Mouse (Mus musculus) inflammation-experienced regulatory T-cells, adult 6 months (primary cell): ENCODE measurements at regions not wholly inside any gene's neighbourhood (a gene's known extent, or its start where the extent isn't known, plus 50 kb on each side); places are given as distances from the start of the nearest gene placed in this dataset.

Experiments
- ATAC-seq: one replicate; pipeline ENCODE4 v1.8.0; 2017

DNA sequence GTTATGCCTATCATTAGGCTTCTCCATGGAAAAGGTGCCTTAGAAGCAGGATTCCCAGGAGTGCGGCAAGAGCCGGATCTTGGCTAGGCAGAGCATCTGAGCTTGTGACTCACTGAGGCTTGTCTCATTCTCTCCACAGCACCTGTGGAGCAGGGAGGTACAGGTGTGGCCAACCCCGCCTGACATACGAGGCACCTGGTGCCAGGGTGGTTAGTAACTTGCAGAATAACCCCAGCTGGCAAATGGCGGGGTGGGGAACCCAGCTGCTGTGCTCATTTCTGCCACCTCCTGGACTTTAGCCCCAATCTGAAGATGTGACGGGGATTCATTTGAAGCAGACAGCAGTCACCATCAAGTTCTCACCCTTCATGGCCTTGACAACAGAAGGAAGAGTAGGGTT lies 96.2 kb downstream of the Pdgfra start:
- no peak for ATAC-seq

DNA sequence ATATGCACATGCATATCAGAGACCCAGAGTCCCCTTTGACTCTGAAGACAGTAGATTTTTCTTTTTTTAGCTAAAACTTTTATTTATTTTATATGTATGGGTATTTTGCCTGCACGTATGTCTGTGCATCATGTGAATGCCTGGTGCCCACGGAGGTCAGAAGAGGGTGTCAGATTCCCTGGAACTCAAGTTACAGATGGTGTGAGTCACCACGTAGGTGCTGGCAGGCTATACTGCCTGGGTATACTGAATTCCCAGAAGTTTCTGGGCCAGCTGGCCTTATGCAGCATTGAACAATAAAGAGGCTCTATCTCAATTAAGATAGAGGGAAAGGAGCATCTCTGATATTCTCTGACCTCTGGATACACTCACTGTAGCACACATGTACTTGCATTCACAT lies 97.6 kb downstream of the Pdgfra start:
- no peak for ATAC-seq

DNA sequence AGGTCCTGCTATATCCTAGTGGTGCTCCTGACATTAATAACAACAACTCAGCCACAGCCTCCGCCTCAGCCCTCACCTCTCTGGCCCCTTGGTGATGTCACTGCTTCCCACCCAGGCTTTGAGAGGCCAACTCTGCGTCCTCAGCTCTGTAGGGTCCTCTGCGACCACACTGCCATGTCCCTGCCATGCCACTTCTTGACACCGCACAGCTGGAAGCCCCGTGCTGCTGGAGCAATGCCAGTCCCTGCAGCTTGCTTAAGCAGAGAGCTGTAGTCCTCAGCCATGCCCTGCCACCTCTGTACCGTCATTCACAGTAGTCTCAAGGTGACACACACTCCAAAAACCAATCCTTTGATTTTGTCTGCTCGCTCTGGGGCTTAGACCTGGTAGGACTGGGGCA lies 101.3 kb downstream of the Pdgfra start:
- no peak for ATAC-seq

DNA sequence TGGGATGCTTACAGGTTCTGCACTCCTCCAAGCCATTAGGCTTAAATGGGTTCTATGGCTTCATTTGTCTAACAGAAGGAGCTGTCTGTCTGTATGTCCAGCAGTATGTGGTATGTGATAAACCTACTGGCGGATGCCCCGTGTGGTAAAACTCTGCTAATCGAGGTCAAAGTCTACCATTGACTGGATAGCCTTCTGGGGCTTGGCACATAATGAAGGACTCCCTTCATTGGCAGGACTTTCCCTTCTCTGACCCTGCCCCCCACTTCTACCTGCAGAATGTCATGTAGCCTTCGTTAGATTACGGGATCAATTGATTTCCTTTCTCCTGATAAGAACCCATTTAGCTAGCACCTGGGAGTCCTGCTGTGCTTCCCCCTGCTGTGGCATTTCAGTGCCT lies 101.7 kb downstream of the Pdgfra start:
- ATAC-seq, result no peak

DNA sequence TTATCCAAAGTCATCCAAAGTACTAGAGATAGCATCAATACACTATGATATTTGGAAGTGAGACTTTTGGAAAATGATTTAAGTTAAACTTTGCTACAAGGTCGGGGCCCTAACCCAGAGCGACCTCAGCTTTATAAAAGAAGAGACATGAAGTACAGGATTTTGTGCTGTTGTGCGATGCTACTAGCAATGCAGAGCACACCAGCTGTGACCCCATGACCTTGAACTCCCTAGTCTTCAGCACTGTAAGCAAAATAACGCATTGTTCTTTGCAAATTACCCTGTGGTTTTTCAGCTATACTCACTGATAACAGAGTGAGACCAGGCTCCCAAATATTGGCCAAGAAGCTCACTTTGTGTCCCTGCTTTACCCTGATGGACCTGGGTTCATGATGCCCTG lies 104.1 kb downstream of the Pdgfra start:
- no peak for ATAC-seq

DNA sequence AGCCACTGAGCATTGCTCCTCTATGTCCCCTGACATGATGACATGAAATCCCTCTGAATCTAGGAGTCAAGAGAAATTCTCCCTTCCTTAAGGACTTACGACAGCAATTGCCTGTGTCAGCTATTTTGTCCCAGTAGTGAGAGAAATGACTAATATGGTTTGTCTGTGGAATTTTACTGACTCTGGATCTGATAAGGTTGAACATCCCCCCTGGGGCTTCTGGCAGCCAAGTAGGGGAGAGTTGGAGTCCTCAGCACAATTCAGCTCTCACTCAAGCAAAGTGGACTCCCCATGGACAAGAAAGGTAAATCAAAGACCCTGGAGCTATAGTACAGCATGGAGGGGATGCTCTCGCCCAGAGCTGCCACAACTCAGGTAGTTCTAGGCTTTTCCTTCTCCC lies 105.0 kb downstream of the Pdgfra start:
- no peak for ATAC-seq

DNA sequence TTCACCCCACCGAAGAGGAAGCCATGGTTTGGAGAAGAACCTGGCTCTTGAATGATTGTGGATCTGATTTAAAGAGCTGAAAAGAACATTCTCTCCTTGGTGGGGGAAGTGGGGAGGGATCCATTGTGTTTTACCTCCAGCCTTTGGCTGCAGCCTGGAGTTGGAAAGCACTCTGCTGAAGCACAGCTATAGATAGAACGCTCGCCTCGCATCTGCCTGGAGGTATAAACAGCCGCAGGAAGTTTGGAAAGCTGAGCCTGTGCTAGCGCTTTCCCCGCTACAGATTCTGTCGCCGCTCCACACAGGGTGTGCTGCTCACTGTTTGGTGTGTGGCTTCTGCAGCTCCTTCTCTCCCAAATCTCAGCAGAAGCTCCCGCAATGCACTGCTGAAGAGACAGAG lies 108.2 kb downstream of the Pdgfra start:
- no peak for ATAC-seq

DNA sequence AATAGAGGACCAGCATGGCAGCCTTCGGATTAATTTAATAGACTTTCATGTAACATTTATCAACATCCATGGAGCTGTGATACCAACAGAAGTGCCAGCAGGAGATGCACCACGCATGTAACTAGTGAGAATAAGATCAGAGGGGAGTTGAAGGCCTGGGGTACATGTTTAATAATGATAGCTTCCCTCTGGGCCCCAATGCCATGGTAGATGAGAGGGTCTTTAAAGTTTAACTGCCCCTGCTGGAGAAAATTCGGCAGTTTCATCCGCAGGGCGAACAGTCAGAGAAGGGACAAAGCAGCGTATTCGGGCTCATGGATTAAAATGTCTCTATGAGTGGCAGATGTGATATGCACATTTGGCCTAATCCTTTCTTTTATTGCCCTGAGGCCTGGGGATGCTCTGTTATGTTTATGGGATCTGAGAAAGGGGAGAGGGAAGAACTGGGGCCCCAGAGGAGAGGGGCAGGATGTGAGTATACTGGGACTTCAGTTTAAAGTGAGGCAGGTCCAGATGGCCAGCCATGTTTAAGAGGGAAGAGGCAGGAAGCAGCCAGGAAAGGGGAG lies 114.1 kb downstream of the Pdgfra start:
- ATAC-seq, result no peak

DNA sequence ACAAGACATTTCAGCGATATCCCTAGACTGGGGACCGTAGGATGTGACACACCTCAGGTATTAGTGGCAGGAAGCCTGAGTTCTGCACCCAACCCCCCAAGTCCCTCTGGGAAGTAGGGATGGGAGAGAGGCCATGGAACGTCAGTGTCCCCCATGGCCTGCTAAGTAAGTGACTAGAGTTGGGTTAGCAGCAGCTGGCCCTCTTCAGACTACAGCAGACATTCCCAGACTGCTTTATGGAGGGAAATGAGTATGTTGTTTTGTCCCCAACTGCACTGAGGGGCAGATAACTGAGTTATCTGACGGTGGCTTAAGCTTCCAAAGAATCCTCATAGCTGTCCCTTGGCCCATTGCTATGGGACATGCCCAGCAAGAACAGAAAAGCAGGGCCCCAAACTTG lies 114.8 kb downstream of the Pdgfra start:
- no peak for ATAC-seq

DNA sequence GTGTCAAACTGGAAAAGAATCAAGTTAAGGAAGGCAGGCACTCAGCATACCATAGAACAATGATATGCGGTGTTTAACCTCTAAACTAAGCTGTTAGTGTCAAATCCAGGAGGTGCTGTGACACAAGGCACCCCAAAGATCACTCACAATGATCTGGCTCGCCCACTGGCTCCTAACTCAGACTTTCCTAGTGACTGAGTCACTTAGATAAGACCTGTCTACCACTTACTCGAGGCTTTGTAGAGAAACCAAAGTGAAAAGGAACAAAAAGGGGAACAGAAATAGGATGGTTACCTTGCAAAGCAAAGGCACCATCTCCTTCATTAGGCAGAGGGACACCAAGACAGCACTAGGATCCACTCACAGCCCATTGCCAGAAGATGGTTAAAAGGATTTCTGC lies 115.7 kb downstream of the Pdgfra start:
- no peak for ATAC-seq

DNA sequence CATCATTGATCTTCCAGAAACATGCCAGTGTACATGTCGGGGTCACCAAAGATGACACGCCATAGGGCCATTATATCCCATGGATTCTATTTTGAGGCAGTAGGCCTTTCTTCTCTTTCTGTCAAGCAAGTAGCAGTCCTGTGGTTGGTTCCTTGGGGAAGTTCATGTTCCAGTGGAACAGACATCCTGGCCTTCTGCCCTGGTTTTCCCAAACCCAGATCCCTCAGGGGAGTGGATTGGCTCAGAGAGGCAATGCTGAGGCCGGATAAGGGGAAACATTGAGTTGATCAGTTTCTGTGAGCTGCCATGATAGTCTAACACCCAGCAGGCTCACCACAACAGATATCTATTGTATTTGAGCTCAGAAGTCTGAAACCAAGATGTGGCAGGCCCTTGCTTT lies 125.9 kb downstream of the Pdgfra start:
- ATAC-seq, result no peak

DNA sequence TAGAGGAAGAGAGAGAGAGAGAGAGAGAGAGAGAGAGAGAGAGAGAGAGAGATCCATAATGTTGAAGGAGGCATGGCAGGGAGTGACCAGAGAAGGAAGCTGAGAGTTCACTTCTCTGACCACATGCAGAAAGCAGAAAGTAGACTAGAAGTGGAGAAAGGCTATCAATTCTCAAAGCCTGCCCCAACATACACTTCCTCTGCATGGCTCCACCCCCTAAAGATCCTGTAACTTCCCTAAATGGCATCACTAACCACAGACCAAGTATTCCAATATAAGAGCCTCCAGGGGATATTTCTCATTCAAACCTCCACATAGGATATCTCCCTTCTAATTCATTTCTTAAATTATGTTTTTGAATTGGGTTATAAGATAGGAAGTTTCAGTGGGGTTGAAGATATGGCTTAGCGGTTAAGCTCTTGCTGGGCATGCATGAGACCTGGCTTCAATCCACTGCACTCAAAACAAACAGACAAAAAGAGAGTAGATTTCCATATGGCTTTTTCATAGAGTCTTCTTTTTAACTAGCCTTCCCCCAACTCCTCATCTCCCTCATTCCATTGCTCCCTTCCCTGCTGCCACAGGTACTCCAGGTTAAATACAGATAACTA lies 127.6 kb downstream of the Pdgfra start:
- no peak for ATAC-seq

DNA sequence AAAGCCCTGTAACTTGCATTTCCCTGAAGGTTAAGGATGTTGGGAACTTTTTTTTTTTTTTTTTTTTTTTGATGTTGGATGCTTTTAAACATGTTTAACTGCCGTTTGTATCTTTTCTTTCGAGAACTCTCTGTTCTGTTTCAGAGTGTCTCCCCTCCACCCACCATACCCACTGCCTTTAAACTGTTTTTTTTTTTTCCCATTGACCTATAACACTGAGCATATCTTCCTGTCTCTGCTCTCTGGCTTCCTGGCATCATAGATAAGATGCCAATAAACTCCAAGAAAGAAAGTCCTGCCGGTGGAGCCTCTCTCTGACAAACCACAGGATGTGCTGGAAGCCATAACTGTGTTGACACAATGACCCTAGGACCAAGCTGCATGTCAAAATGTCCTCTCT lies 128.6 kb downstream of the Pdgfra start:
- ATAC-seq, result no peak

DNA sequence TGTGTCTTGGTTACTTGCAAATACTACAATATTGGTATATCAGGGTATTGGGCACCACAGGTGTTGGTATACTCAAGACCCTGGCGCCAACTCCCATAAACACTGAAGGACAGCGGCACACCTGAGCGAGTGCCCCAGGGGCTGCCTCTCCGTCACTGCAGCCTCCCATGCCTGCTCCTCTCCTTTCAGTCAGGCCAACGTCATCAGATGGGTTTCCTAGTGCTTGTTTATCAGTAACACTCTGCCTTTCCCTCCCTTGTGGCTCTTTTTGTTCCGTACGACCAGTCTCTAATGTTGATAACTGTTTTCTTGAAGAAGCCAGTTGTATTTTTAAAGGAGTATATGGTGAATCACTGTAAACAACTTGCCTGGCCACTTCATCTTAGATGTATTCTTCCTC lies 129.4 kb downstream of the Pdgfra start:
- ATAC-seq, result no peak

DNA sequence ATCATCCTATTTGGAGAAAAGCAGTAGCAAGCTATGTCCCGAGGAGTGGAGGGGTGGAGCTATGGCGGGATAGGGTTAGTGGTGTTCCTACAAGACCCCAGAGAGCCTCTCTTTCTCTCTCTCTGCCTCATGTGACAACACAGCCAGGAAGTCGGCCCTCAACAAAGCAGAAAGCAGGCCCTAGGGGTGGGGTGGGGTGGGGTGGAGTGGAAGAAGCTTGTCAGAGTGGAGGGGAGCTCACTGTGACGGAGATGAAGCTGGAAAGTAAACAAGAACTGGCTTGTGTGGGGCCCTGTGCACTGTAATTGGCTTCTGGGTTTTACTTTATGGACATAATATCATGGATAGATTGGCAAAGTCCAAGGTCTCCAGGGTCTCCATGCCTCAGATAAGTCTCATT lies 130.5 kb downstream of the Pdgfra start:
- ATAC-seq, result no peak

DNA sequence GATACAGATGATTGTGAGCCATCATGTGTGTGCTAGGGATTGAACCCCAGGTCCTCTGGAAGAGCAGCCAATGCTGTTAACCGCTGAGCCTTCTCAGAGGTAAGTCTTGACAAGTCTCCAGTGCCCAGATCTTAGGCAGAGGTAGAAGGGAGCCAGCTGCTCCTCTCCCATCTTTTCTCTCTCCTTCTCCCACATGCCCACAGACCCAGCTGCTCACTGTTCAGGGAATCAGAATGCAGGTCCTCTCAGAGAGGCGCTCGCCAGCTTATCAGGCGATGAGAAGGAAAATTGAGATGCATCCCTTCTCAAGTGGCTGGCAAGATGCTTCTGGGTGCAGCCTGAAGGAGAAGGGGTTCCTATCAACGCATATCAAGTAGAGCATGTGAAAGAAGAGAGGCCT lies 131.7 kb downstream of the Pdgfra start:
- ATAC-seq, result no peak

DNA sequence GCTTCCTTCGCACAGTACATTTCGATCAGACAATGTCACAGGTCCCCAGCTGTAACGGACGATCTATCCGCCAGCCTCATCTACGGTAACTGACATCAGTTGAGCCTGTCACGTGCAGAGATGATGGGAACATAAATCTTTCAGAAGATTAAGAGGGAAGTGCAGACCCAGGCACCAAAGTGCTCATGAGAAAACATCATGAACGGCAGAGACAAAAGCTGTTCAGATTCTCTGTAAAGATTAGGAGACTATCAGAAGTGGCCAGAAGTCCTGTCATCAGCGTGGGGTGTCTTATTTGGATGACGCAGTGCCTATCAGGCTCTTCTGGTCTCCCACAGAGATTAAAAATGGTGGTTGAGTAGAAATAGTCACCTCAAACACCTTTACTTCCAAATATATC lies 133.9 kb downstream of the Pdgfra start:
- ATAC-seq, result no peak

DNA sequence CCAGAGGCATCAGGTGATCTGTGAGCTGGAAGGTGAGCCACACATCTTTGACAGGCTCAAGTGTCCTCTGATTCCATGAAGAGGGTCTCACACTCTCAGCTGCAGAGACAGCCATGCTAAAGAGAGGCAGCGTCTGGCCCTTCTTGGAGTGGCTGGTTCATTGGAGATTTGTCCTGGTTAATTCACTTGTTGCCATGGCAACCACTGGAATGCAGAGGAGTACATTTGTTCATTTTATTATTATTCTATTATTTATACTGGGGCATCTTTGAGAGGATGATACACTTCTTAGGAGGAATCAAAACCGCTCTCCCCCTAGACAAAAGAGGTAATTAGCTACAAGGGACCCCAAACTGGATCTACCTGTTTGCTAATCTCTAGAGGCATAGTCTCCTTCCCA lies 143.6 kb downstream of the Pdgfra start:
- no peak for ATAC-seq

DNA sequence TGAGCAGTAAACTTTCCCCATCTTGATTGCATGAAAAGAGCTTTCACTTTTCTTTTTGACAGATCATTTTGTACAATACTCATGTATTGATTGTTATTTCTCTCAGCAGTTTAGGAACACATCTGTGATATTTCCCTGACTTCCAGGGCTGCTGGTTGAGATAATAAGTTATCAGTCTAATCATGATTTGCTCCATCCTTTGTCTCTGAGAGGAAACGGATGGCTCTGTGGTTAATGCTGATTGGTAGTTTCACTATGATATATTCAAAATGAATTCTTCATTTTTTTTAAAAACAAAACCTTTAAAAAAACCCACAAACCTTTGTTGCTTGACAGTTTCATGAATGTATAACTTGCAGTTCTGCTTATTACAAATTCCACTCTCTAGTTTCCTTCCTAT lies 160.8 kb downstream of the Pdgfra start:
- ATAC-seq, result peak; percentile 73

DNA sequence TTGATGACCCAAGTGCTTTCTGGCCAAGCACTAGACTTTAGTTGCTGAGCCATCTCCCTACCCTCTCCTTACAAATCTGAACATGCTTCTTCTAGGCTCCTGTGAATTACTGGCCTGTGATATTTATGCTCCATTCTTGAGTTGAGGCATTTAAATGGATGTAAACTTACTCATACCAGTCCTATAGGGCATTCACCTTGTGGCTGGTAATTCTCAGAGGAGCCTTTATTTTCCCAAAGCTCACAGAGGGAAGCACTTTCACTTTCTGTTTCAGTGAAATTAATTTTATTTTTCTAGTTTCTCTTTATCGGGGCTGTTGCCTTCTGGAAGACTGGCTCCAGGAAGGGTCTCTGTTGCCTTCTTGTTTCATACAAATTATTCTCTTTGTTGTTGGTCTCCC lies 163.9 kb downstream of the Pdgfra start:
- peak; percentile 67 for ATAC-seq

DNA sequence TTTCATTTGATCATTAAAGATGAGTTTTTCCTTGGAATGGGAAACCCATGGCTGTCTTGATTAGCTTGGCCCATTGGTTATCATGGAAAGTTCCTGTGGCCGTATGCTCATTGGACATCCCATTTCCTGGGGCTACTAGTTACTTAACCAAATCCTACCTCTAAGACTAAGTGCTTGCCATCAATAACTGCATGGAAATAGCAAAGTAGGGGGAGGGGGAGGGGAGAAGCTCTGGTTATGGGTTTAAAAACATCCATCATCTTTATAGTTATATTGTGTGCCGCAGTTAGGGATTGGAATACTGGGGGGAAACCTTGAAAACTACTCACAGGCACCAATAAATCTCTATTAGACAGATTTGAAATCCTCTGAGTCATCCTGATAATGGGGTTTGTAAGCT lies 168.4 kb downstream of the Pdgfra start:
- ATAC-seq, result no peak

DNA sequence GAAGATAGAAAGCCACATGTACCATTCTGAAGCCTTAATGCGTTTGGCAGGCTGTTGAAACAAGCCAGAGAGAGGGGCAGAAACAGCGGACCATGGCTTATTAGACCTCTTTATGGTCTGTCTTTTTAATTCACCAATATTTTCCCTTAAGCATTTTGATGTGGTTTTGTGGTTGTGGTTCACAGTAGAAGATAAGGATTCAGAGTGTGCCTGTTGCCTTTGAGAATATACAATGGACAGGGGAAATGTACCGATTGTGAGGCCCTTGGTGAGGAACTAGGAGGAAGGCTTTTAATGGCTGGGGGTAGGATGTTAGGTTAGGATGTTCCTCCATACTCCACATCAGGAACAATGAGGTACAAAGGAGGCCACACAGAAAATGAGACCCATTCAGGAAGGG lies 182.0 kb downstream of the Pdgfra start:
- ATAC-seq, result no peak

DNA sequence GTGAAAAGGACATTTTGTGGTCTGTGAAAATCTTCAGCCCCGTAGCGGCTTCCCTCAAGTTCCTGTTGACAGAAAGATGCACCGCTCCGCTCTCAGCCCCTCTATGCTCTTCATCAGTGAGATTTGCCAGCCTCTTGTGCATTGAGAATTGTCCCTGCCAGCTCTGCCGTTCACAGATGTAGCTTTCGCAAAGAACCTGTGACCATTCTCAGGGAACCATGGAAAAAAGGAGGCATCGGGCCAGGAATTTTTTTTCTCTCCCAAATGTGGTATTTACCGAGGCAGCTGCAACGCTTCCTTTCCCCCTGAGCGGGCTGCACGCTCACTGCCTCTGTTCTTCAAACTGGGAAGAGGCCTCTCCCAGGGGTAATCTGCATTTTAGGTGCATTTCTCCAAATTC lies 184.4 kb downstream of the Pdgfra start:
- no peak for ATAC-seq

DNA sequence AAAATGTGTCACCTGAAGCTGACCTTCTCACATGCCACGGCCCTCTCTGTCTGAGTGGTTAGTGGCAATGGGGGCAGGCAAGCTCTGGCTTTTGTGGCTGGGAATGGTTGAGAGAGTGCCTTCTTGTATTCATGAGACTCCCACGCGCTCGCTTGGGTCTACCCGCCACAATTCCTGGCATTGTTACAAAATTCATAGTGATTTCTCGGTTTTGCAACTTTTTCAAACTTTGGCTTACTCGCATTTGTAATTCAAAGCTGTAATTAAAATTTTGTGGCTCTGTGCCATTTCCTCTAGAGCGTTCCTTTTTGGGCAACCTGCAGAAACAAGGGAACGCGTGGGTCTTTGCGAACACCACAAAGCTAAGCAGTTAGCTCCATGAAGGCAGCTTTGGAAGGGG lies 186.3 kb downstream of the Pdgfra start:
- no peak for ATAC-seq

DNA sequence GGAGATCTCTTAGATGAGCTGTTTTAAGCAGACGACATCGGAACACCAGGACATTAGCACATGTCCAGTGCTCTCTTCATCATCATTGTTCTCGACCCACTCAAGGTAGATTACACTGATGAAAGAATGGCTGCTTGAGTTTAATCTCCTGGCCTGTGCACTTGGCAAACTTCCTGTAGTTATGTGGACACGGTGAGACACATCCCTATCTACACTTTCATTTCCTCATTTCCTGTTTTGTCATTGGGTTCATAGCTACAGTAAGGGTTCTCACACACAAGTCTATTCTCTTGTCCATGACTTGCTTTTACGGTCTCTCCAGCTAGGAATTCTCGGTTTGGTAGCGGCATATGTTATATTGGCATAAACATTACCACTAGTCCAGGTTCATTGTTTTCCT lies 190.5 kb downstream of the Pdgfra start:
- no peak for ATAC-seq
